Mouse (Mus musculus) forebrain, embryonic 14.5 days (tissue): ENCODE measurements around the gene Aplp2. TPM values are rescaled to one million over a fixed set of nuclear protein-coding genes. Genes with fewer than 3 reads are reported as not detected.

Source experiments
- ATAC-seq: fragments of 200-750 bp; cut with Nextera tagmentation; 2 replicates; pipeline ENCODE4 v1.8.0; 2017; ENCODE audit warnings: mild to moderate bottlenecking, moderate library complexity
- DNase-seq: peaks from one replicate; pipeline ENCODE4 v3.0.0-alpha.2; 2015; ENCODE audit warnings: low spot score
- H3K27ac ChIP-seq: fragments of 300-500 bp; sonication (generic); 2 replicates; pipeline ENCODE4 v1.5.1; 2014; ENCODE audit warnings: low read depth, mild to moderate bottlenecking, control low read depth, low read length, moderate library complexity
- H3K27me3 ChIP-seq: fragments of 300-500 bp; sonication (generic); replicated peaks from 2 replicates; pipeline ENCODE4 v1.6.1; 2014; ENCODE audit warnings: low read length, control low read depth, mixed read lengths; ENCODE audit not compliant: control insufficient read depth, insufficient read depth
- H3K36me3 ChIP-seq: fragments of 300-500 bp; sonication (generic); 2 replicates; pipeline ENCODE4 v1.6.1; 2014; ENCODE audit warnings: low read length, control low read depth; ENCODE audit not compliant: control insufficient read depth, insufficient read depth
- H3K4me1 ChIP-seq: fragments of 300-500 bp; sonication (generic); 2 replicates; pipeline ENCODE4 v1.6.1; 2014; ENCODE audit warnings: antibody characterized with exemption, low read length, control low read depth; ENCODE audit not compliant: control insufficient read depth, insufficient read depth
- H3K4me2 ChIP-seq: fragments of 300-500 bp; sonication (generic); 2 replicates; pipeline ENCODE4 v1.6.1; 2014; ENCODE audit warnings: mild to moderate bottlenecking, control low read depth, low read length
- H3K4me3 ChIP-seq: fragments of 300-500 bp; sonication (generic); 2 replicates; pipeline ENCODE4 v1.5.1; 2014; ENCODE audit warnings: low read depth, low read length, control low read depth
- H3K9ac ChIP-seq: fragments of 300-500 bp; sonication (generic); 2 replicates; pipeline ENCODE4 v1.6.1; 2014; ENCODE audit warnings: mild to moderate bottlenecking, low read length, control low read depth, moderate library complexity
- H3K9me3 ChIP-seq: fragments of 300-500 bp; sonication (generic); replicated peaks from 2 replicates; pipeline ENCODE4 v1.6.1; 2016; ENCODE audit warnings: low read length, control low read depth, mixed read lengths; ENCODE audit not compliant: control insufficient read depth
- WGBS: fragments of 180-500 bp; shearing (Covaris S2); extraction: QIAGEN DNeasy Blood & Tissue Kit; methylation state at CpG from one replicate; pipeline ENCODE4 v1.1.7; 2014; 5-methylcytosine and 5-hydroxymethylcytosine counted together
- polyA plus RNA-seq: library from polyadenylated mRNA; unstranded; fragments of >200 nt; fragmentation: Nextera tagmentation; extraction: Ambion mirVana; gene quantifications from 2 replicates; pipeline ENCODE4 v1.2.1, GENCODE M21; 2014

Aplp2 gene
- 208 and 237 TPM in 2 replicates for polyA plus RNA-seq

DNA sequence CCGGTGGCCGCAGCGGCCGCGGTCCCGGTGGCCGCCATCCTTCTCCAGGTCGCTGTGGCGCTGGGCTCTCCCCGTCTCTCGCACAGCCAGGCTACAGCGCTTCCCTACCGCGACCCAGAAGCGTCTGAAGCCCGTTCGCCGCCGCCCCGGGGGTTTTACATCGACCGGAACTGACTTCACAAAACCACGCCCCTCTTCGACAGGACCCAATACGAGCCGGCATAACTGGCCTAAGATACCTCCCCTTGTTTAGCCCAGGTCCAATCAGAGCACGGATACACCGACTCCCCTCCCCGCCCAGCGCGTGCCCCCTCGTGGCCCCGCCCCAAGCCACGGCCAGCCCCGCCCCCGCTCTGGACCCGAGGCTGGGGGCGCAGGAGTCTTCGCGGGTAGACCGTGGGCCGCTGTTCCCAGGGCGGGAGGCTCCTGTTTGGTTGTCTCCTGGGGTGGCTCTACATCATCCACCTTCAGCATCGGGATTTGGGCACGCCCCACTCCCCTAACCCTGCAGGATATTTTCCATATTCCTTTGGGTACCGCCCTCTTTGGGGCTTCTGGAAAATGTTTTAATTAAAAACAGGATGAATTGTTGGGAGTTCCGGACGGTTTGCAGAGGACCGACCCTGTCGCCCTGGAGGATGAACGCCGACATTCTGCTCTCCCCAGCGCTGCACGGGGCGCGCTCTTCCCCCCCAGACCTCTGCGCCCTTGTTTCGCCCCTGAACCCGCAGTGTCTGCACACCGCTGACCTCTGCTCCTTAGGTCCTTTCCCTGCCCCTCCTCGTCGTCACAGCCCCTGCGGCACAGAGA is at the start of gene Aplp2:
Gene Aplp2 (minus strand): TSS at position 126 of the 810 bp plus-strand sequence.
- Histone ChIP-seq H3K4me2 (peak within 1 kb of the TSS; percentile 95), H3K9me3 (no peaks in the 10 kb centered on the region), H3K36me3 (no peaks in the 10 kb centered on the region), H3K9ac (peak within 1 kb of the TSS; percentile 92), H3K27ac (peak within 1 kb of the TSS; percentile 93), H3K4me1 (peaks cover 8% of the 10 kb centered on the region; the same call in 1 of the 2 replicates), H3K27me3 (no peaks in the 10 kb centered on the region), H3K4me3 (peak within 1 kb of the TSS; percentile 89)
- DNase-seq = peak; percentile 99
- peak; percentile 99 for ATAC-seq
- under 1% methylated on average over 63 of the region's 63 CpGs for WGBS

DNA sequence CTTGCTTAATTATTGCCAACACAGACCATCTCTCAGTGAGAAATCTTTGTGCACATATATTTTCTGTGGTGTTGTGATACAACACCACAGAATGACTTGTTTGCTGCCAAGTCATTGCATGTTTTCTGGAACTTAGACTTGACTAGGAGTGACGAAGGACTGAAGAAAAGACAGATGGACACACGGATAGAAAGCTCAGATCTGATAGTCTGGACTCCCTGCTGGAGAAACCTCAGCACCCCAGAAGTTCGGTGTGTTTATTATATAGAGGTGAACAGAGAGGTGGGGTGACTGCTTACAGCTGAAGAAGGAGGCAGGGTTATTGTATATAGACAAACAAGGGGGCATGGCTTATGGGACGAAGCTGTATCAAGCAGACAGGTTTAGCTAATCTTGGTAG is 48.6 kb upstream of the Aplp2 start:
- H3K36me3 ChIP-seq = no peaks in the 10 kb centered on the region
- no peaks in the 10 kb centered on the region; the same call in 1 of the 2 replicates for H3K4me1 ChIP-seq
- H3K9me3 ChIP-seq = no peaks in the 10 kb centered on the region
- no peak overlapping the region for H3K9ac ChIP-seq
- H3K4me2 ChIP-seq = no peak overlapping the region
- DNase-seq (no peak), ATAC-seq (no peak)
- WGBS = 84% methylated on average over 4 of the region's 4 CpGs
- no peaks in the 10 kb centered on the region for H3K27me3 ChIP-seq
- no peak overlapping the region for H3K27ac ChIP-seq
- H3K4me3 ChIP-seq = no peak overlapping the region

DNA sequence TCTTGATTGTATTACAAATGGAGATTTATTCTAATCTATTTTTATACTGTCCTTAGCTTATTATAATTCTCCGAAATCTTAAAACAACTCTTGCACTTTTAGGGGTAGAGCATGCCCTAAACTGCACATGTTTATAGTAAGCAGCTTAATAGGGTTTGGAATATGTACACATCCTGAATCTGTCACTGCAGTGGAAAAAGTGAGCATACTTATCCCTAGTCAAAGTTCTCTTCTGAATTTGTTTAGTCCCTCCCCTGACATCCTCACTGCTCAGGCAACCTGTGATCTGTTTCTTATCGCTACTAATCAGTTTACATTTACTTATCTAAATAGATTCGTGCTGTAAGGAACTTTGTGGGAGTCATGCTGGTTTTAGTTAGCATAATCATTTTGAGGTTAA is 46.6 kb upstream of the Aplp2 start:
- ATAC-seq = no peak
- Histone ChIP-seq H3K27ac (no peak overlapping the region), H3K4me1 (no peaks in the 10 kb centered on the region), H3K9me3 (no peaks in the 10 kb centered on the region), H3K4me3 (no peak overlapping the region), H3K27me3 (no peaks in the 10 kb centered on the region), H3K36me3 (no peaks in the 10 kb centered on the region), H3K4me2 (no peak overlapping the region), H3K9ac (no peak overlapping the region)
- no peak for DNase-seq
- 78% methylated on average over 3 of the region's 3 CpGs for WGBS

DNA sequence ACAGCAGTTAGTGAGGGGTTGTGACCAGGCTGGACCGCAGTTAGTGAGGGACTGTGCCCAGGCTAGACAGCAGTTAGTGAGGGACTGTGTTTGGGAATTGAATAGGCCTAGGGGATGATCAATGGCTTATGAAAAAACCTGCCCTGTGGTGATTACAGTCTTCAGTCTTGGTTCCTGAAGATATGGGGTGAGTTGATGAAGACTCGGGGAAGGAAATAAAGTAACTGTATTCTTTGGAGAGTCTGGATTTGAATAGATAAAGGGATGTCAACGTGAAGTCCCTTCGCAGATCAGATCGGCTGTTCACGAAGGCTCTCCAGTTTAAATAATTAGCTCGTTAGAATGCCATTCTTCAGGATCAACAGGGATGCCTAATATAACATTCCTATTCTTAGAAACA is 44.3 kb upstream of the Aplp2 start:
- H3K9me3 ChIP-seq = no peaks in the 10 kb centered on the region
- H3K4me1 ChIP-seq = no peaks in the 10 kb centered on the region
- 37% methylated on average over 7 of the region's 7 CpGs for WGBS
- no peak for DNase-seq
- no peak overlapping the region for H3K4me3 ChIP-seq
- no peak overlapping the region for H3K4me2 ChIP-seq
- H3K27ac ChIP-seq = no peak overlapping the region
- H3K9ac ChIP-seq = no peak overlapping the region
- ATAC-seq = no peak
- H3K27me3 ChIP-seq = no peaks in the 10 kb centered on the region
- no peaks in the 10 kb centered on the region for H3K36me3 ChIP-seq

DNA sequence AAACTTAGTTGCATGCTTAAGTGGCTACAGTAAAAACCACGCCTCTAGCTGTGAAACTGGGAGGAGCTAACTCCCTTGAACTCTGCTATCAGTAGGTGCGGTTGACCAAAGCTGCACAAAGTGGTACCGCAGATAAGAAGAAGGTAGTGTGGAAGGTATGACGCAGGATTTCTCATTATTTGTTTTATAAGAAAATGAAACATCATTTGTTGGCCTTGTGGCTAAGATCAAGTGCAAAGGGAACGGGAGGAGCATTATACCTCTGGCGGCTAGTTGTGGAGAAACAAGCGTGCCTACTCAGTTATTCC is 43.0 kb upstream of the Aplp2 start:
- H3K27me3 ChIP-seq = no peaks in the 10 kb centered on the region
- ATAC-seq (no peak), DNase-seq (no peak)
- 92% methylated on average over 7 of the region's 7 CpGs for WGBS
- H3K4me3 ChIP-seq = no peak overlapping the region
- H3K4me1 ChIP-seq = no peaks in the 10 kb centered on the region
- H3K9me3 ChIP-seq = no peaks in the 10 kb centered on the region
- H3K36me3 ChIP-seq = no peaks in the 10 kb centered on the region
- no peak overlapping the region for H3K9ac ChIP-seq
- no peak overlapping the region for H3K27ac ChIP-seq
- no peak overlapping the region for H3K4me2 ChIP-seq

DNA sequence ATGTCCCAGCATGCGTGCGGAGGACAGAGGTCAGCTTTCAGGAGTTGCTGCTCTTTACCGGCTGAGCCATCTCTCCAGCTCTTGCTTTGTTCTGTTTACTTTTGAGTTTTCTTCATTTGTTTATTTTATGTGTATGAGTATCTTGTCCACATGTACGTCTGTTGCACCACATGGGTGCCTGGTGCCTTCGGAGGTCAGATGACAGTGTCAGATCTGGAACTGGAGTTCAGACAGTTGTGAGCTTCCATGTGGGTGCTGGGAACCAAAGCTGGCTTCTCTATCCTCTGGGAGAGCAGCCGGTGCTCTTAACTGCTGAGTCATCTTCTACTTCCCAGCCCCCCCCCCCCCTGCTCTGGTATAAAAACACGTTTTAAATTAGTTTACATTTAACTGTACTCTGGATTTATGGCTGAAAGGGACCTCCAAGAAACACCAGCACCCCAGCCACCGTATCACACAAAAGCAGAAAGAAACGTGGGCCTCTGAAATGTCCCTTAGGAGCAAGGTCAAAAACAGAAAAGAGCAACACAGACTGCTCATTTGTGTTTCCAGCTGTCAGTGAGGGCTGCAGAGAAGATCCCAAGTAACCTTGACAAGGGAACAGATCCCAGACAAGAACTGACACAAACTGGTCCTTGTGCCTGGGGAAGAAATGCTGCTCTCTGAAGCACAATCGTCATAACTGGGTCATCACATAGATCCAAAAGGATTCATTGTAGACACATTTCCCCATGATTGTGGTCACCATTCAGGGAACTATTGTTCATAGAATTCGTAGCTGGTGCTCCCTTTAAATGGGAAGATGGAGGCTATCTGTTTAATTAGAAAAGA is 42.5 kb upstream of the Aplp2 start:
- no peaks in the 10 kb centered on the region for H3K9me3 ChIP-seq
- no peaks in the 10 kb centered on the region for H3K36me3 ChIP-seq
- DNase-seq = no peak
- no peak overlapping the region for H3K4me2 ChIP-seq
- no peak overlapping the region for H3K27ac ChIP-seq
- no peak overlapping the region for H3K4me3 ChIP-seq
- H3K27me3 ChIP-seq = no peaks in the 10 kb centered on the region
- no peaks in the 10 kb centered on the region for H3K4me1 ChIP-seq
- H3K9ac ChIP-seq = no peak overlapping the region
- WGBS = 78% methylated on average over 11 of the region's 11 CpGs
- ATAC-seq = no peak

DNA sequence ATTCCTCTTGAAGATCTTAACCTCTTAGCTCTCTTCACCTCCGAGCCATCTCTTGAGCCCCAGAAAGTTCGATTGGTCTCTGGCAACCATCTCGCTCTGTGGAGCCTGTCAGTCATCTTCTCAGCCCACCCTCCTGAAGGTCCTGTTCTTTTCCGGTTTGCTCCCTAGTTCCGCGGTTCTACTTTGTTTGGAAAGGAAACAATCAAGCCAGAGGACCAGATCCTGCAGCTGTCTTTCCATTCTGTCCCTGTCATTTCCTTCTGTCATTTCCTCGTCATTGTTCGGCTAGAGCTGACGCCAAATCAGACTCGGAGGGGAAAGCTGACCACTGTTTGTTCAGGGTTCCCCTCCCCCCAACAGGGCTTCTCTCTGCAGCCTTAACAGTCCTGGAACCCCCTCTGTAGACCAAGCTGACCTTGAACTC is 41.7 kb upstream of the Aplp2 start:
- H3K9ac ChIP-seq = no peak overlapping the region
- ATAC-seq = no peak
- no peaks in the 10 kb centered on the region for H3K4me1 ChIP-seq
- no peaks in the 10 kb centered on the region for H3K36me3 ChIP-seq
- H3K27ac ChIP-seq = no peak overlapping the region
- no peaks in the 10 kb centered on the region for H3K9me3 ChIP-seq
- peak; percentile 19 for DNase-seq
- no peaks in the 10 kb centered on the region for H3K27me3 ChIP-seq
- WGBS = 81% methylated on average over 10 of the region's 10 CpGs
- H3K4me3 ChIP-seq = no peak overlapping the region
- H3K4me2 ChIP-seq = no peak overlapping the region

DNA sequence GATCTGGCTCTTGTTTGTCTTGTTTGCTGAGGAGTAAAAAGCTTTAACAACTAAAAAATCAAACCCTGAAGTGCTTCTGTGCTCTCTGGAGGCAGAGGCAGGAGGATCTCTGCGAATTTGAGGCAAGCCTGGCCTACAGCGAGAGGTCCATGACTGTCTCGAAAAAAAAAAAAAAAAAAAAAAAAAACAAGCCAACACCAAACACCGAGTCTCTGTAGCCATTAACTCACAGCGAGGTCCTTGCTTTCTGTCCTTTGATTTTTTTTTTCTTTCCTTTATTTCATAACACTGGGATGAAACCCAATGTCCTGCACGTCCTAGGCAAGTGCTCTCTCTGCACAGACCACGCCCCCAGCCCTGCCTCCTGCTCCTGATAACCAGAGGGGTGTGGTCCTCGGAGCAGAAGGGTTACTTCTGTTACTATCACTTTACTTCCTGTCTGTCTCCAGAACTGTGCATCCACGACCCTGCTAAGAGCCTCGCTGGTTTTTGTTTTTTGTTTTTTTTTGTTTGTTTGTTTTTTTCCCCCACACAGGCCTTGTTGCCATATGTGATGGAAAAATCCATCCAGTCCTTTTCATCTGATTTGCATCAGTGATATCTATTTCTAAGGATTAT is 40.7 kb upstream of the Aplp2 start:
- Histone ChIP-seq H3K4me2 (no peak overlapping the region), H3K36me3 (no peaks in the 10 kb centered on the region), H3K9ac (no peak overlapping the region), H3K9me3 (no peaks in the 10 kb centered on the region), H3K27me3 (no peaks in the 10 kb centered on the region), H3K4me1 (no peaks in the 10 kb centered on the region), H3K4me3 (no peak overlapping the region), H3K27ac (no peak overlapping the region)
- WGBS = 83% methylated on average over 9 of the region's 10 CpGs
- no peak for DNase-seq
- no peak for ATAC-seq
